In genomic region chr16:35939261-35939660, GRCm38 (mm10) we compare ENCODE assay signal across 8 mouse cellular contexts. TPM values are rescaled to one million over a fixed set of nuclear protein-coding genes. Genes with fewer than 3 reads are reported as not detected.
DNase-seq lines count a peak whose midpoint lies in the region; ATAC-seq and TF ChIP-seq lines count a peak whose summit lies in the region.

No protein-coding gene starts in this region.

- no peaks in the 10 kb centered on the region for H3K36me3 ChIP-seq in ES-Bruce4 (ENCODE audit: control insufficient read depth, insufficient read depth, low read length, poor library complexity, severe bottlenecking)
- peaks cover 43% of the 10 kb centered on the region for H3K36me3 ChIP-seq in intestine, postnatal 0 days (ENCODE audit: control insufficient read depth, insufficient read depth)
- H3K36me3 ChIP-seq in lung, embryonic 14.5 days (ENCODE audit: insufficient read depth): no peaks in the 10 kb centered on the region

- peak; percentile 50 for ATAC-seq in erythroblast, adult 5-6 weeks (replicated peaks; ENCODE audit: low FRiP score, poor library complexity, severe bottlenecking)
- peak; percentile 50 for ATAC-seq in intestine, postnatal 0 days
- ATAC-seq in lung, embryonic 14.5 days (ENCODE audit: insufficient read depth): peak; percentile 46; the same call in 1 of the 2 replicates

- H3K27me3 ChIP-seq in ES-Bruce4 (ENCODE audit: control insufficient read depth, insufficient read depth, low read length, poor library complexity, severe bottlenecking): no peaks in the 10 kb centered on the region
- no peaks in the 10 kb centered on the region for H3K27me3 ChIP-seq in intestine, postnatal 0 days (replicated peaks; ENCODE audit: control insufficient read depth, insufficient read depth, low read length)
- 0 out of 2 replicates have a peak, but pooled peaks cover 5% of the 10 kb centered on the region for H3K27me3 ChIP-seq in lung, embryonic 14.5 days (ENCODE audit: insufficient read depth, low read length)

- no peak overlapping the region for H3K27ac ChIP-seq in ES-Bruce4 (ENCODE audit: insufficient read depth, low read length)
- peak overlapping the region; percentile 87 for H3K27ac ChIP-seq in intestine, postnatal 0 days (ENCODE audit: low read depth, low read length)
- no peak overlapping the region for H3K27ac ChIP-seq in lung, embryonic 14.5 days (ENCODE audit: low read depth)

- H3K9ac ChIP-seq in ES-Bruce4 (ENCODE audit: low read depth, poor library complexity, severe bottlenecking): peak overlapping the region; percentile 67
- peak overlapping the region; percentile 90 for H3K9ac ChIP-seq in intestine, postnatal 0 days (ENCODE audit: low read depth, low read length)
- H3K9ac ChIP-seq in lung, embryonic 14.5 days: peak overlapping the region; percentile 59; the same call in 1 of the 2 replicates

- no peak for TF ChIP-seq CTCF in ES-Bruce4 (IDR thresholded peaks at IDR 0.05; ENCODE audit: low read depth, low read length)
- TF ChIP-seq CTCF in intestine, postnatal 0 days (IDR thresholded peaks at IDR 0.05; ENCODE audit: low read depth): no peak
- no peak for TF ChIP-seq CTCF in lung, embryonic 14.5 days (IDR thresholded peaks at IDR 0.05; ENCODE audit: low read depth)

- H3K4me1 ChIP-seq in ES-Bruce4 (ENCODE audit: control insufficient read depth, insufficient read depth, low read length): no peaks in the 10 kb centered on the region
- H3K4me1 ChIP-seq in intestine, postnatal 0 days (replicated peaks; ENCODE audit: control insufficient read depth, insufficient read depth, low read length): no peaks in the 10 kb centered on the region
- H3K4me1 ChIP-seq in lung, embryonic 14.5 days (ENCODE audit: insufficient read depth): no peaks in the 10 kb centered on the region

- peak overlapping the region; percentile 81 for H3K4me2 ChIP-seq in intestine, postnatal 0 days (replicated peaks; ENCODE audit: low read depth)
- peak overlapping the region; percentile 78 for H3K4me2 ChIP-seq in lung, embryonic 14.5 days

- no peak for TF ChIP-seq POLR2A in ES-Bruce4 (IDR thresholded peaks at IDR 0.05; ENCODE audit: insufficient read depth, low read length)

- TF ChIP-seq EP300 in ES-Bruce4 (IDR thresholded peaks at IDR 0.05; ENCODE audit: insufficient read depth, low read depth, low read length): no peak

- peak overlapping the region; percentile 60 for H3K4me3 ChIP-seq in ES-Bruce4 (ENCODE audit: low read depth, low read length)
- peak overlapping the region; percentile 81 for H3K4me3 ChIP-seq in intestine, postnatal 0 days (ENCODE audit: low read depth, low read length)
- peak overlapping the region; percentile 50 for H3K4me3 ChIP-seq in lung, embryonic 14.5 days (ENCODE audit: low read depth, low read length)

- H3K9me3 ChIP-seq in ES-Bruce4 (replicated peaks; ENCODE audit: control insufficient read depth, insufficient read depth, low read length, poor library complexity, severe bottlenecking): no peaks in the 10 kb centered on the region
- H3K9me3 ChIP-seq in intestine, postnatal 0 days (ENCODE audit: control insufficient read depth): no peaks in the 10 kb centered on the region
- no peaks in the 10 kb centered on the region for H3K9me3 ChIP-seq in lung, embryonic 14.5 days (ENCODE audit: low read depth, low read length)

- 2% methylated on average over 6 of the region's 6 CpGs for whole genome bisulfite sequencing in intestine, postnatal 0 days
- WGBS in lung, embryonic 14.5 days: 5% methylated on average over 6 of the region's 6 CpGs

- peak; percentile 6 for DNase-seq in cerebellum, adult 9-11 months
- DNase-seq in cerebellum, postnatal 4 days (ENCODE audit: low spot score in 2 of 2): no peak
- DNase-seq in lung, embryonic 14.5 days: peak; percentile 15
- DNase-seq in skeletal muscle tissue, adult 2 months (ENCODE audit: low read depth, low spot score): peak; percentile 9
- DNase-seq in urinary bladder, adult 18-20 months (ENCODE audit: low spot score in 2 of 2): no peak

RNA-seq across cellular contexts. Expression of gene Dtx3l, which starts 0.3 kb away (rescaled TPM):
- polyA plus RNA-seq in ES-Bruce4 (2011; ENCODE audit: insufficient read depth, insufficient read length, low read depth, missing spikeins): 11.2 and 12.1 TPM in 2 replicates
- 13.3 and 15.0 TPM in 2 replicates for total RNA-seq in erythroblast, adult 5-6 weeks (2015; ENCODE audit: low replicate concordance)
- total RNA-seq in erythroblast, adult 5-6 weeks (2017; ENCODE audit: low replicate concordance): 25.2 and 25.4 TPM in 2 replicates
- polyA plus RNA-seq in intestine, postnatal 0 days (2015; fragmentation: Nextera tagmentation; extraction: Ambion mirVana): 10.6 and 11.8 TPM in 2 replicates
- 4.9 and 5.6 TPM in 2 replicates for polyA plus RNA-seq in lung, embryonic 14.5 days (2014; fragmentation: Nextera tagmentation; extraction: Ambion mirVana)

RNA-seq across cellular contexts. Expression of gene Parp9, which starts 1.0 kb away (rescaled TPM):
- 22.0 and 22.5 TPM in 2 replicates for polyA plus RNA-seq in ES-Bruce4 (2011; ENCODE audit: insufficient read depth, insufficient read length, low read depth, missing spikeins)
- total RNA-seq in erythroblast, adult 5-6 weeks (2015; ENCODE audit: low replicate concordance): 21.3 and 23.0 TPM in 2 replicates
- 30.7 and 41.3 TPM in 2 replicates for total RNA-seq in erythroblast, adult 5-6 weeks (2017; ENCODE audit: low replicate concordance)
- 29.2 and 29.9 TPM in 2 replicates for polyA plus RNA-seq in intestine, postnatal 0 days (2015; fragmentation: Nextera tagmentation; extraction: Ambion mirVana)
- 4.7 and 5.2 TPM in 2 replicates for polyA plus RNA-seq in lung, embryonic 14.5 days (2014; fragmentation: Nextera tagmentation; extraction: Ambion mirVana)

RNA-seq across cellular contexts. Expression of gene Kpna1, which starts 39.3 kb away (rescaled TPM):
- polyA plus RNA-seq in ES-Bruce4 (2011; ENCODE audit: insufficient read depth, insufficient read length, low read depth, missing spikeins): 93.0 and 103 TPM in 2 replicates
- 29.8 and 43.5 TPM in 2 replicates for total RNA-seq in erythroblast, adult 5-6 weeks (2015; ENCODE audit: low replicate concordance)
- 34.3 and 55.9 TPM in 2 replicates for total RNA-seq in erythroblast, adult 5-6 weeks (2017; ENCODE audit: low replicate concordance)
- 17.6 and 22.2 TPM in 2 replicates for polyA plus RNA-seq in intestine, postnatal 0 days (2015; fragmentation: Nextera tagmentation; extraction: Ambion mirVana)
- polyA plus RNA-seq in lung, embryonic 14.5 days (2014; fragmentation: Nextera tagmentation; extraction: Ambion mirVana): 39.1 and 40.4 TPM in 2 replicates

Comparison
In these comparisons a context has a peak if more than half of its experiments do, and no peak if none do; other contexts are left out.
1. DNase-seq: peak in cerebellum, adult 9-11 months (single experiment), lung, embryonic 14.5 days (single experiment) and skeletal muscle tissue, adult 2 months (single experiment); none in cerebellum, postnatal 4 days (0 of 2) and urinary bladder, adult 18-20 months (0 of 2).
2. Peak in every context shown above with its lines, with median percentiles within 50 percentile points of each other: H3K4me3 ChIP-seq, H3K9ac ChIP-seq and ATAC-seq.